Mouse (Mus musculus): Measurements from ENCODE around the gene P2rx1. TPM values are rescaled to one million over a fixed set of nuclear protein-coding genes. Genes with fewer than 3 reads are reported as not detected.
A peak's percentile ranks its signal among the peaks of the same experiment; 100 is the strongest.

The P2rx1 gene
- polyA plus RNA-seq, 1 experiment = not detected

DNA sequence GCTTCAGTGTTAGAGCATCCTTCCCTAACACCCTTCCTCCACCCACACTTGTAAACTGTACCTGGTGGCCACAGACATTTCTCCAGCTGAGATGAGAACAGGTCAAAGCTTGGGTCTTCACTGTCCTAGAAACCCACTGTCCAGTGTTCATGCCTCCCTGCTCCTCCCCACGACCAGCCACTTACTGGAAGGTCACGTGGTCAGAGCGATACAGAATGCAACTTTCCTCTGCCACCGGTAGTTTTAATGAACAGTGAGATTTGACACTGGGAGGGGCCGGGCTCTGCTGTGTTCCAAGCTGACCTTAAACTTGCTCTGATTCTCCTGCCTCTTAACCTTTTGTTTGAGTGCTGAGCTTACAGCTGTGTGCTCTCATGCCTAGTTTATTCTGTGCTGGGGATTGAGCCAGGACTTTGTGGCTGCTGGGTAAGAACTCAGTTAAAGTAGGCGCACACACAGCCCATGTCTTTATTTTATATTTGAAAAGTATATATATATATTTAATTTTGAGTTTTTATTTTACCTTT lies 45.4 kb downstream of the P2rx1 start:
- H3K4me1 ChIP-seq (ENCODE audit: control insufficient read depth, insufficient read depth, low read length) = peaks cover 9% of the 10 kb centered on the region
- H3K27ac ChIP-seq (ENCODE audit: insufficient read depth, low read depth, low read length) = no peak overlapping the region
- TF ChIP-seq POLR2A (IDR thresholded peaks at IDR 0.05; ENCODE audit: insufficient read depth, low read depth, low read length) (no peak), CTCF (IDR thresholded peaks at IDR 0.05; ENCODE audit: insufficient read depth, low read depth, low read length) (no peak)
- H3K4me3 ChIP-seq (ENCODE audit: insufficient read depth, low read depth, low read length) = no peak overlapping the region
- 61% methylated on average over 6 of the region's 6 CpGs for WGBS

GRCm38 (mm10) chr11:73044789-73045188 lies 45.9 kb downstream of the P2rx1 start:
- H3K4me1 ChIP-seq (ENCODE audit: control insufficient read depth, insufficient read depth, low read length) = peaks cover 9% of the 10 kb centered on the region
- 75% methylated on average over 4 of the region's 4 CpGs for WGBS
- H3K27ac ChIP-seq (ENCODE audit: insufficient read depth, low read depth, low read length) = 0 out of 2 replicates have a peak overlapping the region, but pooled peaks have one; percentile 83
- no peak overlapping the region for H3K4me3 ChIP-seq (ENCODE audit: insufficient read depth, low read depth, low read length)
- TF ChIP-seq CTCF (IDR thresholded peaks at IDR 0.05; ENCODE audit: insufficient read depth, low read depth, low read length) = no peak
- TF ChIP-seq POLR2A (IDR thresholded peaks at IDR 0.05; ENCODE audit: insufficient read depth, low read depth, low read length) = no peak

DNA sequence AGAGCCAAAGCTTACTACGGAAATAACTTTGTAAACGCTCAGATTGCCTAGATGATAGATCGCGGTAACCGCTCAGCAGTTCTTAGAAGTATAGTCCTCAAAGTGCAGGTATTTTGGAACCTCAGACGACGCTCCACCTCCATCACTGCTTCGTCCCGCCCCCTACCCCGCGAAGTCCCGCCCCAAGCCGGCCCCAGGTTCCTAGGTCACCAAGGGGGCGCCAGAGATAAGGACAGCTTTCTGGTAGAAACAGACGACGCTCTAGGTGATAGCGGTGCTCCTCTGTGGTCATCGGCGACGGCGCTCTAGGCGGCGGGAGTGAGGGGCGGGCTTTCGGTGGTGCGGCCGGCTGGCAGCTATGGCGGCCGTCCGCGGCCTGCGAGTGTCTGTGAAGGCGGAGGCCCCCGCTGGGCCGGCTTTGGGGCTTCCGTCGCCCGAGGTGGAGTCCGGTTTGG lies 48.7 kb downstream of the P2rx1 start, which contains the start of gene Ncbp3:
TSS of gene Ncbp3 (plus strand) at position 242 of the 455 bp plus-strand sequence.
- under 1% methylated on average over 39 of the region's 39 CpGs for WGBS
- peak within 1 kb of the TSS; percentile 72 for H3K27ac ChIP-seq (ENCODE audit: insufficient read depth, low read depth, low read length)
- TF ChIP-seq POLR2A (IDR thresholded peaks at IDR 0.05; ENCODE audit: insufficient read depth, low read depth, low read length) (peak; percentile 90), CTCF (IDR thresholded peaks at IDR 0.05; ENCODE audit: insufficient read depth, low read depth, low read length) (peak; percentile 66)

DNA sequence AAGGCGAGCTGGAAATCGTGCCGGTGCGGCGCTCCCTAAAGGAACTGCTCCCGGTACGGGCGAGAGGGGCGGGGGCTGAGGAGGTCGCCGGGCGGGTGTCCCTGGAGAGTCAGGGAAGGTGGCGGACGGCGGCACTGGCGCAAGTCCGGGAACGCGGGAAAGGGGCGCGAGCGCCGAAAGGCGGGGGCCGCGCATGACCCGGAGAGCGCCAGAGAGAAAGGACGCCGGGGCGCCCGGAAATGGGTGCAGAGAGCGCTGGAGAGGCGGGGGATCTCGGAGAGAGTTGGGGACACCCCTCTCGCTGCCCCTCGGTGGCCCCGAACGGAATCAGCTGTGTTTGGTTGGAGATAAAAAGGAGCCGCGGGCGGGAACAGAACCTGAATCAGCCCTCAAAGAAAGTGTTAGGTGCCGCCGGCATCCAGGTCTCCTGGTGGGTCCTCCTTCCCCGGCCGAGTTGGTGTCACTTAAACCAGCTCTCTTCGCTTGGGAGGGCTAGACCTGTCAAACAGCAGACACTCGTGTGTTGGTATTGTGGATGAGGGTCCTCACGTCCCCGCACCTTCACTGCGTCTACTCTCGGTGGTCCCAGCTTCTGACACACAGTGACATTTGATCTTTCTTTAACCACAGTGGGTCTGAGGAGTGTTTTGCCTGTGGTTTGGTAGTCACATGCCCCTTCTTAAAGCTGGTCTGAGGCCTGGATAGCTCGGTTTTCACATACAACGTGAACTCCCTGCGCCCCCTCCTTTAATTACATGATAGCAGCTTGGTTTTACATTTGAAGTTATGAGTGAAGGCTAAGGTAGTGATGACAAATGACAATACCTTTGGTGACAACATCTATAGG lies 49.4 kb downstream of the P2rx1 start:
- Histone ChIP-seq H3K27ac (ENCODE audit: insufficient read depth, low read depth, low read length) (peak overlapping the region; percentile 72), H3K4me3 (ENCODE audit: insufficient read depth, low read depth, low read length) (peak overlapping the region; percentile 60), H3K4me1 (ENCODE audit: control insufficient read depth, insufficient read depth, low read length) (peaks cover 13% of the 10 kb centered on the region)
- TF ChIP-seq CTCF (IDR thresholded peaks at IDR 0.05; ENCODE audit: insufficient read depth, low read depth, low read length) (no peak), POLR2A (IDR thresholded peaks at IDR 0.05; ENCODE audit: insufficient read depth, low read depth, low read length) (no peak)
- WGBS = 2% methylated on average over 55 of the region's 55 CpGs

More for the DNA sequence above, 48.7 kb downstream of the P2rx1 start, which contains the start of gene Ncbp3:
- H3K4me3 ChIP-seq (ENCODE audit: insufficient read depth, low read depth, low read length) = peak within 1 kb of the TSS; percentile 60
- peaks cover 13% of the 10 kb centered on the region for H3K4me1 ChIP-seq (ENCODE audit: control insufficient read depth, insufficient read depth, low read length)

- no peak for TF ChIP-seq CTCF (IDR thresholded peaks at IDR 0.05; ENCODE audit: insufficient read depth, low read depth, low read length)
- TF ChIP-seq POLR2A (IDR thresholded peaks at IDR 0.05; ENCODE audit: insufficient read depth, low read depth, low read length) = no peak
- 2% methylated on average over 4 of the region's 4 CpGs for WGBS
- H3K4me1 ChIP-seq (ENCODE audit: control insufficient read depth, insufficient read depth, low read length) = peaks cover 10% of the 10 kb centered on the region
- H3K27ac ChIP-seq (ENCODE audit: insufficient read depth, low read depth, low read length) = no peak overlapping the region
- H3K4me3 ChIP-seq (ENCODE audit: insufficient read depth, low read depth, low read length) = no peak overlapping the region
Observed at GRCm38 (mm10) chr11:73049335-73049734, 50.4 kb downstream of the P2rx1 start.

- 37% methylated on average over 1 of the region's 1 CpGs for WGBS
- no peak overlapping the region for H3K27ac ChIP-seq (ENCODE audit: insufficient read depth, low read depth, low read length)
- H3K4me1 ChIP-seq (ENCODE audit: control insufficient read depth, insufficient read depth, low read length) = peaks cover 6% of the 10 kb centered on the region
- H3K4me3 ChIP-seq (ENCODE audit: insufficient read depth, low read depth, low read length) = no peak overlapping the region
- TF ChIP-seq CTCF (IDR thresholded peaks at IDR 0.05; ENCODE audit: insufficient read depth, low read depth, low read length) (no peak), POLR2A (IDR thresholded peaks at IDR 0.05; ENCODE audit: insufficient read depth, low read depth, low read length) (no peak)
Observed at GRCm38 (mm10) chr11:73052795-73053194, 53.9 kb downstream of the P2rx1 start.

DNA sequence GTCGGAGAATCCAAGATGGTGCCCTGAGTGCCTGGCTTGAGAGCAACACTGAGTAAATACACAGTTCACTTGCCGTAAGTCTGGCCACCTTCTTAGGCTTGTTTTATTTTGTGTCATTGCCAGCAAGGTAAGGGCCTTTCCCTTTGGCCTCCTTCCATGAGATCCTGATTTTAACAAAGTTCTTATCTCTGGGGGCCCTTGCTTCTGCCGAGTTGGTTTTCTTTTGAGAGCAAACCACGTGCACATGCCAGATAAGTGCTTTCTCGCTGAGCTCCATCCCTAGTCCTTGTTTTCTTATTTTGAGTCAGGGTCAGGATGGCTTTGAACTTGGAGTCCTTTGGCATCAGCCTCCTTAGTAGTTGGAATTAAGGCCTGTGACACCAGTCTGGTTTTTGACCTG lies 58.8 kb downstream of the P2rx1 start:
- Histone ChIP-seq H3K27ac (ENCODE audit: insufficient read depth, low read depth, low read length) (no peak overlapping the region), H3K4me1 (ENCODE audit: control insufficient read depth, insufficient read depth, low read length) (peaks cover 4% of the 10 kb centered on the region; the same call in 1 of the 2 replicates), H3K4me3 (ENCODE audit: insufficient read depth, low read depth, low read length) (no peak overlapping the region)
- 83% methylated on average over 5 of the region's 5 CpGs for WGBS
- TF ChIP-seq CTCF (IDR thresholded peaks at IDR 0.05; ENCODE audit: insufficient read depth, low read depth, low read length) (no peak), POLR2A (IDR thresholded peaks at IDR 0.05; ENCODE audit: insufficient read depth, low read depth, low read length) (no peak)

- no peak overlapping the region for H3K27ac ChIP-seq (ENCODE audit: insufficient read depth, low read depth, low read length)
- 79% methylated on average over 3 of the region's 3 CpGs for WGBS
- TF ChIP-seq CTCF (IDR thresholded peaks at IDR 0.05; ENCODE audit: insufficient read depth, low read depth, low read length) (no peak), POLR2A (IDR thresholded peaks at IDR 0.05; ENCODE audit: insufficient read depth, low read depth, low read length) (no peak)
Observed at GRCm38 (mm10) chr11:73059630-73060029, 60.7 kb downstream of the P2rx1 start.

GRCm38 (mm10) chr11:73061413-73061812 lies 62.5 kb downstream of the P2rx1 start:
- no peak overlapping the region for H3K27ac ChIP-seq (ENCODE audit: insufficient read depth, low read depth, low read length)
- 65% methylated on average over 3 of the region's 3 CpGs for WGBS
- 0 out of 2 replicates have a peak, but pooled peaks cover 2% of the 10 kb centered on the region for H3K4me1 ChIP-seq (ENCODE audit: control insufficient read depth, insufficient read depth, low read length)
- TF ChIP-seq CTCF (IDR thresholded peaks at IDR 0.05; ENCODE audit: insufficient read depth, low read depth, low read length) (no peak), POLR2A (IDR thresholded peaks at IDR 0.05; ENCODE audit: insufficient read depth, low read depth, low read length) (no peak)
- no peak overlapping the region for H3K4me3 ChIP-seq (ENCODE audit: insufficient read depth, low read depth, low read length)

More at GRCm38 (mm10) chr11:73059630-73060029, 60.7 kb downstream of the P2rx1 start:
- 0 out of 2 replicates have a peak, but pooled peaks cover 2% of the 10 kb centered on the region for H3K4me1 ChIP-seq (ENCODE audit: control insufficient read depth, insufficient read depth, low read length)
- no peak overlapping the region for H3K4me3 ChIP-seq (ENCODE audit: insufficient read depth, low read depth, low read length)

Other genes with a start within 250 kb of the P2rx1 start
- not detected in 2 replicates for gene Cyb5d2, start 203.0 kb upstream of the P2rx1 start, polyA plus RNA-seq (2012; ENCODE audit: insufficient read depth, insufficient read length, low replicate concordance, missing spikeins)
- 28.8 TPM in 1 of 2 replicates, not detected in the other for gene Zzef1, start 202.9 kb upstream of the P2rx1 start, polyA plus RNA-seq (2012; ENCODE audit: insufficient read depth, insufficient read length, low replicate concordance, missing spikeins)
- 103 TPM in 1 of 2 replicates, not detected in the other for gene Atp2a3, start 37.9 kb upstream of the P2rx1 start, polyA plus RNA-seq (2012; ENCODE audit: insufficient read depth, insufficient read length, low replicate concordance, missing spikeins)
- not detected in 2 replicates for gene Camkk1, start 19.9 kb downstream of the P2rx1 start, polyA plus RNA-seq (2012; ENCODE audit: insufficient read depth, insufficient read length, low replicate concordance, missing spikeins)
- not detected in 2 replicates for gene Ncbp3, start 48.7 kb downstream of the P2rx1 start, polyA plus RNA-seq (2012; ENCODE audit: insufficient read depth, insufficient read length, low replicate concordance, missing spikeins)
- not detected in 2 replicates for gene Itgae, start 91.5 kb downstream of the P2rx1 start, polyA plus RNA-seq (2012; ENCODE audit: insufficient read depth, insufficient read length, low replicate concordance, missing spikeins)
- gene Haspin, start 139.2 kb downstream of the P2rx1 start, polyA plus RNA-seq (2012; ENCODE audit: insufficient read depth, insufficient read length, low replicate concordance, missing spikeins) = not detected in 2 replicates
- not detected in 2 replicates for gene P2rx5, start 161.3 kb downstream of the P2rx1 start, polyA plus RNA-seq (2012; ENCODE audit: insufficient read depth, insufficient read length, low replicate concordance, missing spikeins)
- gene Emc6, start 177.9 kb downstream of the P2rx1 start, polyA plus RNA-seq (2012; ENCODE audit: insufficient read depth, insufficient read length, low replicate concordance, missing spikeins) = not detected in 2 replicates
- not detected in 2 replicates for gene Tax1bp3, start 178.0 kb downstream of the P2rx1 start, polyA plus RNA-seq (2012; ENCODE audit: insufficient read depth, insufficient read length, low replicate concordance, missing spikeins)
- gene Ctns, start 199.9 kb downstream of the P2rx1 start, polyA plus RNA-seq (2012; ENCODE audit: insufficient read depth, insufficient read length, low replicate concordance, missing spikeins) = not detected in 2 replicates
- not detected in 2 replicates for gene Shpk, start 200.4 kb downstream of the P2rx1 start, polyA plus RNA-seq (2012; ENCODE audit: insufficient read depth, insufficient read length, low replicate concordance, missing spikeins)
- not detected in 2 replicates for gene Trpv1, start 235.2 kb downstream of the P2rx1 start, polyA plus RNA-seq (2012; ENCODE audit: insufficient read depth, insufficient read length, low replicate concordance, missing spikeins)